Mouse (Mus musculus): ENCODE measurements around the gene Kcnq1. TPM values are rescaled to one million over a fixed set of nuclear protein-coding genes. Genes with fewer than 3 reads are reported as not detected.

The Kcnq1 gene
- polyA plus RNA-seq, 1 experiment from 2014 or later: 17.8 TPM

DNA sequence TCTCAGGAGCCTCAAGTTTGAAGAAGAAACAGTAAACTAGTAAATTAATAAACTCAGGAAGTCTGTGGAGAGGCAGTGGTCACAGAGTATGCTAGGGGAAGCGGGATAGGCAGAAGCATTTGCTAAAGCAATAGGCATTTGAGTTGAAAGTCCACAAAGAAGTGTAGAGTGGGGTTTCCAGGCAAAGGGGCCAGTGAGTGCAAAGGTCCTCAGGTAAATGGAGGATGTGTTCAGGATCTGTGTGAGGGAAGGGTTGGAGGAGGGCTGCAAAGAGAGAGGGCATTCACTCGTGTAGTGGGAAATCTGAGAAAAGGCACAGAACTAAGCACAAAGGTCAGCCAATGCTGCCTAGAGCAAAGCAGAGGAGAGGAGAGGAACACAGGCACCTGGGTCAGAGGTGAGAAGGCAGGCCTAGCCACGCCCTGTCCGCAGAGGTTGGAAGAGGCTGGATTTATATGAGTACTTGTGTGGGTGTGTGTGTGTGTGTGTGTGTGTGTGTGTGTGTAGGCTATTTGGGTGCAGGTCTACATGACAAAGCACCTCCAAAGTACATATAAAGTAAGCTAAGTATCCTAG, 313.5 kb downstream of the Kcnq1 start:
- DNase-seq (ENCODE audit: low spot score) (peak; percentile 48), ATAC-seq (ENCODE audit: low FRiP score, low TSS enrichment) (peak; percentile 42; the same call in 1 of the 2 replicates)
- no peak overlapping the region for H3K9ac ChIP-seq (ENCODE audit: low read length)
- TF ChIP-seq EP300 (optimal IDR thresholded peaks at IDR 0.05) (no peak), CTCF (IDR thresholded peaks at IDR 0.05; ENCODE audit: low read depth) (no peak)
- H3K36me3 ChIP-seq (ENCODE audit: control insufficient read depth, insufficient read depth, low read length): no peaks in the 10 kb centered on the region
- no peaks in the 10 kb centered on the region for H3K9me3 ChIP-seq (ENCODE audit: control insufficient read depth, low read length)
- no peaks in the 10 kb centered on the region for H3K27me3 ChIP-seq (ENCODE audit: control insufficient read depth, insufficient read depth, low read length)
- 70% methylated on average over 4 of the region's 4 CpGs for WGBS
- no peaks in the 10 kb centered on the region for H3K4me1 ChIP-seq (replicated peaks; ENCODE audit: control insufficient read depth, insufficient read depth)
- no peak overlapping the region for H3K27ac ChIP-seq (replicated peaks)
- H3K4me2 ChIP-seq (replicated peaks; ENCODE audit: low read depth): no peak overlapping the region
- H3K4me3 ChIP-seq (ENCODE audit: low read depth, low read length): no peak overlapping the region

- TF ChIP-seq CTCF (IDR thresholded peaks at IDR 0.05; ENCODE audit: low read depth): no peak
- no peak for TF ChIP-seq EP300 (optimal IDR thresholded peaks at IDR 0.05)
Measured at GRCm38 (mm10) chr7:143428142-143428813, 322.1 kb downstream of the Kcnq1 start.

DNA sequence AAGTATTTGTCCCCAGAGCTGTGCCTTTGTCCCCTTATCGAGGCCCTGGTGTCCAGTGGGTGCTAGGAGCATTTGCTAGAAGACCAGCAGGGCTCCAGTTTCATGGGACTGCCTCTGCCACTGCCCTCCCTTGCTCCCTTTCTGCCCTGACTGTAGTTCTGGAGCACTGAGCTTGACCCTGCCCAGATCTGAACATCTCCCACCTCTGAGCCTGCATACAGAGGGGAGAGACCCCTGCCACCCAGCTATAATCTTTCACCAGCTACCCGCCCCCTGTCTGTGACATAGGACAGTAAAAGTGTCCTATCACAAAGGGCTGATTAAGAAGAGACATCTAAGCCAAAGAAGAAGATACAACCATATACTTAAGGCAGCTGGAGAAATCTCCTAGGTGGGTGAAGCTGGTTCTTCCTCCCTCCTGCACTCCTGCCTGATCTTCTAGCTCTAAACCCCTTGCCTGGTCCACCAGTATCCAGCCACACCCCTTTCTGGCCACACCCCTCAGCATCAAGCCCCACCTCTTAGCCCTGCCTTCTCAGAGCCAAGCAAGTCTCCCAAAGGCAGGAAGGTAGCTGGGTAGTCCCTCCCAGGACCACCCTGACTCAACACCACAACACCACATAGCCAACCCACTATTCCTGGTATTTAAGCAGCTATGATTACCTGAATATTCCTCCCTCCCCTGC, 322.8 kb downstream of the Kcnq1 start:
- no peak for DNase-seq (ENCODE audit: low spot score)
- H3K4me1 ChIP-seq (replicated peaks; ENCODE audit: control insufficient read depth, insufficient read depth): no peaks in the 10 kb centered on the region

More at GRCm38 (mm10) chr7:143428142-143428813, 322.1 kb downstream of the Kcnq1 start:
- ATAC-seq (ENCODE audit: low FRiP score, low TSS enrichment) (no peak), DNase-seq (ENCODE audit: low spot score) (peak; percentile 26)
- Histone ChIP-seq H3K27me3 (ENCODE audit: control insufficient read depth, insufficient read depth, low read length) (no peaks in the 10 kb centered on the region), H3K4me1 (replicated peaks; ENCODE audit: control insufficient read depth, insufficient read depth) (no peaks in the 10 kb centered on the region), H3K4me2 (replicated peaks; ENCODE audit: low read depth) (no peak overlapping the region), H3K27ac (replicated peaks) (no peak overlapping the region), H3K9me3 (ENCODE audit: control insufficient read depth, low read length) (no peaks in the 10 kb centered on the region), H3K4me3 (ENCODE audit: low read depth, low read length) (no peak overlapping the region), H3K9ac (ENCODE audit: low read length) (no peak overlapping the region), H3K36me3 (ENCODE audit: control insufficient read depth, insufficient read depth, low read length) (no peaks in the 10 kb centered on the region)
- 63% methylated on average over 23 of the region's 23 CpGs for WGBS

GRCm38 (mm10) chr7:143432631-143433030, 326.5 kb downstream of the Kcnq1 start:
- no peak overlapping the region for H3K27ac ChIP-seq (replicated peaks)
- no peak overlapping the region for H3K9ac ChIP-seq (ENCODE audit: low read length)
- TF ChIP-seq EP300 (optimal IDR thresholded peaks at IDR 0.05) (no peak), CTCF (IDR thresholded peaks at IDR 0.05; ENCODE audit: low read depth) (no peak)
- H3K4me1 ChIP-seq (replicated peaks; ENCODE audit: control insufficient read depth, insufficient read depth): no peaks in the 10 kb centered on the region
- H3K36me3 ChIP-seq (ENCODE audit: control insufficient read depth, insufficient read depth, low read length): no peaks in the 10 kb centered on the region
- ATAC-seq (ENCODE audit: low FRiP score, low TSS enrichment) (no peak), DNase-seq (ENCODE audit: low spot score) (no peak)
- no peak overlapping the region for H3K4me3 ChIP-seq (ENCODE audit: low read depth, low read length)
- no peaks in the 10 kb centered on the region for H3K27me3 ChIP-seq (ENCODE audit: control insufficient read depth, insufficient read depth, low read length)
- no peaks in the 10 kb centered on the region for H3K9me3 ChIP-seq (ENCODE audit: control insufficient read depth, low read length)
- no peak overlapping the region for H3K4me2 ChIP-seq (replicated peaks; ENCODE audit: low read depth)
- 71% methylated on average over 1 of the region's 1 CpGs for WGBS

More for the DNA sequence above, 322.8 kb downstream of the Kcnq1 start:
- TF ChIP-seq EP300 (optimal IDR thresholded peaks at IDR 0.05) (no peak), CTCF (IDR thresholded peaks at IDR 0.05; ENCODE audit: low read depth) (no peak)
- no peaks in the 10 kb centered on the region for H3K9me3 ChIP-seq (ENCODE audit: control insufficient read depth, low read length)
- H3K27ac ChIP-seq (replicated peaks): no peak overlapping the region
- no peak overlapping the region for H3K4me2 ChIP-seq (replicated peaks; ENCODE audit: low read depth)
- no peak overlapping the region for H3K9ac ChIP-seq (ENCODE audit: low read length)
- WGBS: 57% methylated on average over 2 of the region's 2 CpGs
- no peaks in the 10 kb centered on the region for H3K36me3 ChIP-seq (ENCODE audit: control insufficient read depth, insufficient read depth, low read length)
- ATAC-seq (ENCODE audit: low FRiP score, low TSS enrichment): 0 out of 2 replicates have a peak, but pooled peaks have one; percentile 25
- H3K4me3 ChIP-seq (ENCODE audit: low read depth, low read length): no peak overlapping the region
- H3K27me3 ChIP-seq (ENCODE audit: control insufficient read depth, insufficient read depth, low read length): no peaks in the 10 kb centered on the region

GRCm38 (mm10) chr7:143433331-143433730, 327.2 kb downstream of the Kcnq1 start:
- H3K4me3 ChIP-seq (ENCODE audit: low read depth, low read length): no peak overlapping the region
- no peaks in the 10 kb centered on the region for H3K27me3 ChIP-seq (ENCODE audit: control insufficient read depth, insufficient read depth, low read length)
- TF ChIP-seq EP300 (optimal IDR thresholded peaks at IDR 0.05) (no peak), CTCF (IDR thresholded peaks at IDR 0.05; ENCODE audit: low read depth) (no peak)
- H3K4me2 ChIP-seq (replicated peaks; ENCODE audit: low read depth): no peak overlapping the region
- no peak overlapping the region for H3K9ac ChIP-seq (ENCODE audit: low read length)
- 85% methylated on average over 7 of the region's 7 CpGs for WGBS
- H3K9me3 ChIP-seq (ENCODE audit: control insufficient read depth, low read length): no peaks in the 10 kb centered on the region
- H3K36me3 ChIP-seq (ENCODE audit: control insufficient read depth, insufficient read depth, low read length): no peaks in the 10 kb centered on the region
- DNase-seq (ENCODE audit: low spot score): no peak
- peaks cover under 1% of the 10 kb centered on the region; the same call in 1 of the 2 replicates for H3K4me1 ChIP-seq (replicated peaks; ENCODE audit: control insufficient read depth, insufficient read depth)
- no peak for ATAC-seq (ENCODE audit: low FRiP score, low TSS enrichment)
- H3K27ac ChIP-seq (replicated peaks): no peak overlapping the region
